13 mouse cellular contexts compared by ENCODE assay signal in the genomic region with DNA sequence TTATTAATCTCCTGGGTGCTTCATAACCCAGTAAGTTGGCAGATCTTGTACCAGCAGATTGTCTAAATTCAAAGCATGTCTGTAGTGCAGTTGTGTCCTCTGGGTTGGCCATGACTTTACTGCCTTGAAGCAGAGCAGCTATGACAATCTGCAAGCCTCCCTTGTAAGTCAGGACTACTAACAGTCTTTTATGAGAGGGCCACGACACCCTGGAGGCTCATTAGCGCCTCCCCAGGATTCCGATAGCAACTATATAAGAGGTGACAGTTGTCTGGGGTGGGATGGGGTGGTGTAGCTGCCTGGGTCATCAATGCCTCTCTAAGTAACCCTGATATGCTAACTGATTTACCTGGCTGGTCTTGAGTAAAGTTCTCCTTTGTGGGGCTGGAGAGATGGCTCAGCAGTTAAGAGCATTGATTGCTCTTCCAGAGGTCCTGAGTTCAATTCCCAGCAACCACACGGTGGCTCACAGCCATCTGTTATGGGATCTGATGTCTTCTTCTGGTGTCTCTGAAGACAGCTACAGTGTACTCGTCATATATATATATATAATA. TPM values are rescaled to one million over a fixed set of nuclear protein-coding genes. Genes with fewer than 3 reads are reported as not detected.
DNase-seq lines count a peak whose midpoint lies in the region; ATAC-seq and TF ChIP-seq lines count a peak whose summit lies in the region.
"Had no signal": no experiment of that assay in that cellular context is flagged by ENCODE, and none has a peak within 500 bp of the region (broad histone marks: within the 10 kb centered on the region; RNA-seq: fewer than 3 reads in every experiment).

No protein-coding gene starts in this region.

- no peak for ATAC-seq in heart, embryonic 14.5 days (ENCODE audit: insufficient number of reproducible peaks, insufficient read depth, low FRiP score, low read depth)
- no peak for ATAC-seq in liver, embryonic 12.5 days
- no peak for ATAC-seq in liver, embryonic 14.5 days (ENCODE audit: insufficient read depth)
- ATAC-seq: intestine, embryonic 15.5 days had no signal

- no peak for DNase-seq in heart, embryonic 10.5 days (ENCODE audit: low spot score)
- DNase-seq in liver (no peak), ES-CJ7 (ENCODE audit: low read depth, low spot score) (peak; percentile 64)
- no peak for DNase-seq in liver, embryonic 14.5 days (ENCODE audit: low read depth in 3 of 3, low spot score in 3 of 3)
- DNase-seq in ovary, adult 18-20 months (ENCODE audit: low spot score) = no peak
- DNase-seq: adrenal gland, postnatal 14 days; cerebellum, postnatal 25 days; right cerebral cortex, postnatal 25 days had no signal

- no peaks in the 10 kb centered on the region for H3K27me3 ChIP-seq in heart, embryonic 14.5 days (ENCODE audit: control insufficient read depth, insufficient read depth, low read length)
- no peaks in the 10 kb centered on the region for H3K27me3 ChIP-seq in heart, embryonic 10.5 days (ENCODE audit: insufficient read depth, poor library complexity, severe bottlenecking)
- H3K27me3 ChIP-seq in liver, embryonic 12.5 days (replicated peaks) = no peaks in the 10 kb centered on the region
- no peaks in the 10 kb centered on the region for H3K27me3 ChIP-seq in liver, embryonic 14.5 days (ENCODE audit: control insufficient read depth, insufficient read depth, low read length)
- H3K27me3 ChIP-seq: embryonic facial prominence, embryonic 13.5 days; forebrain, embryonic 12.5 days; intestine, embryonic 15.5 days had no signal

- no peak overlapping the region for H3K4me3 ChIP-seq in heart, embryonic 14.5 days (ENCODE audit: control insufficient read depth in 1 of 2, insufficient read depth in 1 of 2, low read depth in 1 of 2, low read length in 2 of 2)
- no peak overlapping the region for H3K4me3 ChIP-seq in heart, embryonic 10.5 days
- no peak overlapping the region for H3K4me3 ChIP-seq in liver, embryonic 12.5 days
- H3K4me3 ChIP-seq in liver, embryonic 14.5 days (ENCODE audit: insufficient read depth in 1 of 2, low read depth in 2 of 2, low read length in 2 of 2) = no peak overlapping the region
- H3K4me3 ChIP-seq: embryonic facial prominence, embryonic 13.5 days; forebrain, embryonic 12.5 days; intestine, embryonic 15.5 days had no signal

- H3K4me2 ChIP-seq in heart, embryonic 14.5 days (ENCODE audit: low read length) = peak overlapping the region; percentile 21; the same call in 1 of the 2 replicates
- H3K4me2 ChIP-seq in liver, embryonic 12.5 days = no peak overlapping the region
- H3K4me2 ChIP-seq in liver, embryonic 14.5 days (ENCODE audit: low read depth) = no peak overlapping the region
- H3K4me2 ChIP-seq: embryonic facial prominence, embryonic 13.5 days; forebrain, embryonic 12.5 days; intestine, embryonic 15.5 days had no signal

- WGBS in heart, embryonic 14.5 days = 38% methylated on average over 5 of the region's 5 CpGs
- 39% methylated on average over 5 of the region's 5 CpGs for WGBS in heart, embryonic 10.5 days
- 44% methylated on average over 5 of the region's 5 CpGs for WGBS in liver, embryonic 12.5 days (ENCODE audit: insufficient replicate concordance)
- 37% methylated on average over 5 of the region's 5 CpGs for WGBS in liver, embryonic 14.5 days (ENCODE audit: insufficient replicate concordance)

- TF ChIP-seq CTCF in liver, embryonic 14.5 days (IDR thresholded peaks at IDR 0.05; ENCODE audit: low read depth) = peak; percentile 58

- H3K9ac ChIP-seq in heart, embryonic 14.5 days (ENCODE audit: low read length) = peak overlapping the region; percentile 34; the same call in 1 of the 2 replicates
- no peak overlapping the region for H3K9ac ChIP-seq in liver, embryonic 12.5 days
- H3K9ac ChIP-seq in liver, embryonic 14.5 days (replicated peaks) = no peak overlapping the region
- H3K9ac ChIP-seq: embryonic facial prominence, embryonic 13.5 days; forebrain, embryonic 12.5 days; intestine, embryonic 15.5 days had no signal

- TF ChIP-seq EP300 in liver, embryonic 14.5 days (IDR thresholded peaks at IDR 0.05; ENCODE audit: low read depth) = no peak

- peaks cover 14 to 22% of the 10 kb centered on the region in 2 experiments for H3K4me1 ChIP-seq in heart, embryonic 14.5 days (ENCODE audit: control insufficient read depth in 2 of 2, insufficient read depth in 2 of 2, low read length in 2 of 2)
- H3K4me1 ChIP-seq in heart, embryonic 10.5 days = peaks cover 23% of the 10 kb centered on the region
- H3K4me1 ChIP-seq in liver, embryonic 12.5 days = peaks cover 42% of the 10 kb centered on the region
- peaks cover 17 to 27% of the 10 kb centered on the region in 2 experiments for H3K4me1 ChIP-seq in liver, embryonic 14.5 days (replicated peaks; ENCODE audit: control insufficient read depth in 2 of 2, insufficient read depth in 2 of 2, low read length in 1 of 2)
- H3K4me1 ChIP-seq: forebrain, embryonic 12.5 days had no signal

- no peaks in the 10 kb centered on the region for H3K9me3 ChIP-seq in heart, embryonic 14.5 days (ENCODE audit: control insufficient read depth, low read length)
- no peaks in the 10 kb centered on the region for H3K9me3 ChIP-seq in heart, embryonic 10.5 days
- H3K9me3 ChIP-seq in liver, embryonic 12.5 days (replicated peaks) = no peaks in the 10 kb centered on the region
- H3K9me3 ChIP-seq in liver, embryonic 14.5 days (ENCODE audit: control insufficient read depth, low read length) = no peaks in the 10 kb centered on the region
- H3K9me3 ChIP-seq: embryonic facial prominence, embryonic 13.5 days; forebrain, embryonic 12.5 days; intestine, embryonic 15.5 days had no signal

- peak overlapping the region; percentile 59 to 75; a peak in 3 of 4 replicates for H3K27ac ChIP-seq in heart, embryonic 14.5 days (replicated peaks in 1 of 2; ENCODE audit: control insufficient read depth in 1 of 2, insufficient read depth in 1 of 2, low read depth in 2 of 2, low read length in 2 of 2)
- no peak overlapping the region for H3K27ac ChIP-seq in heart, embryonic 10.5 days
- peak overlapping the region; percentile 36; the same call in 1 of the 2 replicates for H3K27ac ChIP-seq in liver, embryonic 12.5 days
- no peak overlapping the region for H3K27ac ChIP-seq in liver, embryonic 14.5 days
- H3K27ac ChIP-seq: embryonic facial prominence, embryonic 13.5 days; forebrain, embryonic 12.5 days; intestine, embryonic 15.5 days had no signal

- H3K36me3 ChIP-seq in heart, embryonic 14.5 days (ENCODE audit: control insufficient read depth, insufficient read depth, low read length) = no peaks in the 10 kb centered on the region
- no peaks in the 10 kb centered on the region for H3K36me3 ChIP-seq in heart, embryonic 10.5 days
- no peaks in the 10 kb centered on the region for H3K36me3 ChIP-seq in liver, embryonic 12.5 days
- H3K36me3 ChIP-seq in liver, embryonic 14.5 days (replicated peaks; ENCODE audit: control insufficient read depth, insufficient read depth, low read depth) = no peaks in the 10 kb centered on the region
- H3K36me3 ChIP-seq: embryonic facial prominence, embryonic 13.5 days; forebrain, embryonic 12.5 days; intestine, embryonic 15.5 days had no signal

RNA-seq across cellular contexts. Expression of gene Mark3, which starts 11.2 kb away (rescaled TPM):
- 50.6 and 50.8 TPM in 2 replicates for polyA plus RNA-seq in heart, embryonic 14.5 days (2014; fragmentation: Nextera tagmentation; extraction: Ambion mirVana)
- polyA plus RNA-seq in heart, embryonic 10.5 days (2016; fragmentation: Nextera tagmentation; extraction: Ambion mirVana) = 38.1 and 47.9 TPM in 2 replicates
- polyA plus RNA-seq in liver, embryonic 12.5 days (2016; fragmentation: Nextera tagmentation; extraction: Ambion mirVana) = 32.9 and 35.2 TPM in 2 replicates
- 14.6 and 24.6 TPM in 2 replicates for polyA plus RNA-seq in liver, embryonic 14.5 days (2012; rRNA removed)
- polyA plus RNA-seq in liver, embryonic 14.5 days (2014; fragmentation: Nextera tagmentation; extraction: Ambion mirVana) = 18.0 and 19.5 TPM in 2 replicates

RNA-seq across cellular contexts. Expression of gene Eif5, which starts 25.3 kb away (rescaled TPM):
- 364 and 377 TPM in 2 replicates for polyA plus RNA-seq in heart, embryonic 14.5 days (2014; fragmentation: Nextera tagmentation; extraction: Ambion mirVana)
- polyA plus RNA-seq in heart, embryonic 10.5 days (2016; fragmentation: Nextera tagmentation; extraction: Ambion mirVana) = 506 and 616 TPM in 2 replicates
- polyA plus RNA-seq in liver, embryonic 12.5 days (2016; fragmentation: Nextera tagmentation; extraction: Ambion mirVana) = 664 and 670 TPM in 2 replicates
- polyA plus RNA-seq in liver, embryonic 14.5 days (2012; rRNA removed) = 64.1 and 112 TPM in 2 replicates
- polyA plus RNA-seq in liver, embryonic 14.5 days (2014; fragmentation: Nextera tagmentation; extraction: Ambion mirVana) = 411 and 432 TPM in 2 replicates

Comparison
In these comparisons a context has a peak if more than half of its experiments do, and no peak if none do; other contexts are left out.
1. H3K27ac ChIP-seq: peak in heart, embryonic 14.5 days (2 of 2) and liver, embryonic 12.5 days (single experiment); none in heart, embryonic 10.5 days (single experiment) and liver, embryonic 14.5 days (single experiment).